Mouse (Mus musculus) liver, embryonic 14.5 days (tissue): ENCODE data around the gene Mif4gd. TPM values are rescaled to one million over a fixed set of nuclear protein-coding genes. Genes with fewer than 3 reads are reported as not detected.

Experiments used
- ATAC-seq: fragments of 200-750 bp; cut with Nextera tagmentation; 2 replicates; pipeline ENCODE4 v1.8.0; 2017; ENCODE audit warnings: moderate number of reproducible peaks, mild to moderate bottlenecking, moderate library complexity; ENCODE audit not compliant: insufficient read depth
- DNase-seq, 3 experiments: peaks; one replicate each; pipeline ENCODE4 v3.0.0-alpha.2; 2012 to 2013; ENCODE audit warnings: low read depth in 3 of 3, low spot score in 3 of 3
- H3K27ac ChIP-seq: fragments of 300-500 bp; sonication (generic); 2 replicates; pipeline ENCODE4 v1.5.1; 2014; ENCODE audit warnings: moderate library complexity, mild to moderate bottlenecking, control low read depth, inconsistent platforms
- H3K27me3 ChIP-seq: fragments of 300-500 bp; sonication (generic); 2 replicates; pipeline ENCODE4 v1.6.1; 2014; ENCODE audit warnings: mild to moderate bottlenecking, low read length, moderate library complexity; ENCODE audit not compliant: control insufficient read depth, insufficient read depth
- H3K36me3 ChIP-seq: fragments of 300-500 bp; sonication (generic); replicated peaks from 2 replicates; pipeline ENCODE4 v1.6.1; 2014; ENCODE audit warnings: low read depth; ENCODE audit not compliant: control insufficient read depth, insufficient read depth
- H3K4me1 ChIP-seq, 2 experiments: fragments of 200-500 bp in 1 of 2; fragments of 300-500 bp in 1 of 2; sonication (generic) in 1 of 2; replicated peaks; 2 replicates each; pipeline ENCODE4 v1.6.1; 2012 to 2014; ENCODE audit warnings: antibody characterized with exemption in 1 of 2, inconsistent platforms in 1 of 2, low read length in 1 of 2; ENCODE audit not compliant: control insufficient read depth in 2 of 2, insufficient read depth in 2 of 2
- H3K4me2 ChIP-seq: fragments of 300-500 bp; sonication (generic); 2 replicates; pipeline ENCODE4 v1.6.1; 2014; ENCODE audit warnings: low read depth, mild to moderate bottlenecking, control low read depth, moderate library complexity
- H3K4me3 ChIP-seq, 2 experiments: fragments of 200-500 bp in 1 of 2; fragments of 300-500 bp in 1 of 2; sonication (generic) in 1 of 2; 2 replicates each; pipeline ENCODE4 v1.5.1; 2012 to 2014; ENCODE audit warnings: low read depth in 2 of 2, low read length in 2 of 2, mild to moderate bottlenecking in 2 of 2, control low read depth in 1 of 2, inconsistent platforms in 1 of 2, moderate library complexity in 1 of 2; ENCODE audit not compliant: insufficient read depth in 1 of 2
- H3K9ac ChIP-seq: fragments of 300-500 bp; sonication (generic); replicated peaks from 2 replicates; pipeline ENCODE4 v1.6.1; 2014; ENCODE audit warnings: mild to moderate bottlenecking, control low read depth, moderate library complexity
- H3K9me3 ChIP-seq: fragments of 300-500 bp; sonication (generic); 2 replicates; pipeline ENCODE4 v1.6.1; 2016; ENCODE audit warnings: low read length, mixed read lengths; ENCODE audit not compliant: control insufficient read depth
- CTCF ChIP-seq: IDR thresholded peaks from 2 replicates; pipeline ENCODE4 v1.5.1; 2016; ENCODE audit warnings: antibody characterized with exemption, low read depth, control low read depth
- EP300 ChIP-seq: IDR thresholded peaks from 2 replicates; pipeline ENCODE4 v1.6.1; 2016; ENCODE audit warnings: antibody characterized with exemption, low read depth
- WGBS: fragments of 180-500 bp; shearing (Covaris S2); extraction: QIAGEN DNeasy Blood & Tissue Kit; methylation state at CpG from one replicate; pipeline ENCODE4 v1.1.7; 2014; ENCODE audit not compliant: insufficient replicate concordance; 5-methylcytosine and 5-hydroxymethylcytosine counted together
- polyA plus RNA-seq, 2 experiments: library from polyadenylated mRNA; depleted of rRNA in 1 of 2; stranded (reverse) in 1 of 2; unstranded in 1 of 2; fragments of >200 nt; fragmentation: Nextera tagmentation in 1 of 2; extraction: Ambion mirVana in 1 of 2; gene quantifications; 2 replicates each; pipeline versions ENCODE4 v1.2.1 to v1.2.3; 2012 to 2014

Mif4gd gene
- polyA plus RNA-seq, 2 experiments, result 25.6 TPM

- no peaks in the 10 kb centered on the region for H3K27me3 ChIP-seq
- H3K36me3 ChIP-seq, result no peaks in the 10 kb centered on the region
- WGBS, result 78% methylated on average over 15 of the region's 15 CpGs
- DNase-seq, result no peak
- no peak overlapping the region for H3K27ac ChIP-seq
- no peak for TF ChIP-seq CTCF
- no peak for TF ChIP-seq EP300
- no peak overlapping the region for H3K9ac ChIP-seq
- ATAC-seq, result no peak
- H3K4me1 ChIP-seq, result peaks cover 8 to 12% of the 10 kb centered on the region in 2 experiments
- no peaks in the 10 kb centered on the region for H3K9me3 ChIP-seq
- H3K4me2 ChIP-seq, result no peak overlapping the region
- no peak overlapping the region for H3K4me3 ChIP-seq
These were observed 2.5 kb upstream of the Mif4gd start for GRCm38 (mm10) chr11:115615108-115615825.

GRCm38 (mm10) chr11:115614346-115615107, 1.8 kb upstream of the Mif4gd start:
- Histone ChIP-seq H3K9ac (no peak overlapping the region), H3K4me2 (no peak overlapping the region), H3K27ac (no peak overlapping the region), H3K36me3 (peaks cover 2% of the 10 kb centered on the region), H3K27me3 (no peaks in the 10 kb centered on the region), H3K9me3 (no peaks in the 10 kb centered on the region), H3K4me3 (no peak overlapping the region), H3K4me1 (peaks cover 8 to 12% of the 10 kb centered on the region in 2 experiments)
- DNase-seq, result no peak
- WGBS, result 75% methylated on average over 10 of the region's 10 CpGs
- TF ChIP-seq CTCF (no peak), EP300 (no peak)
- no peak for ATAC-seq

GRCm38 (mm10) chr11:115613138-115613945, 573 bp upstream of the Mif4gd start:
- TF ChIP-seq EP300 (no peak), CTCF (no peak)
- Histone ChIP-seq H3K27me3 (no peaks in the 10 kb centered on the region), H3K4me3 (peak overlapping the region; percentile 72 to 75), H3K36me3 (peaks cover 13% of the 10 kb centered on the region), H3K4me1 (peaks cover 8 to 12% of the 10 kb centered on the region in 2 experiments), H3K27ac (peak overlapping the region; percentile 92), H3K9ac (peak overlapping the region; percentile 81), H3K4me2 (peak overlapping the region; percentile 90), H3K9me3 (no peaks in the 10 kb centered on the region)
- ATAC-seq, result peak; percentile 39
- no peak for DNase-seq
- WGBS, result 0% methylated on average over 16 of the region's 16 CpGs

GRCm38 (mm10) chr11:115612059-115612409, 735 bp downstream of the Mif4gd start:
- Histone ChIP-seq H3K9ac (peak overlapping the region; percentile 81), H3K27ac (peak overlapping the region; percentile 53), H3K36me3 (peaks cover 23% of the 10 kb centered on the region), H3K4me1 (peaks cover 8 to 12% of the 10 kb centered on the region in 2 experiments), H3K9me3 (no peaks in the 10 kb centered on the region), H3K4me3 (peak overlapping the region; percentile 75 to 82), H3K4me2 (peak overlapping the region; percentile 90), H3K27me3 (no peaks in the 10 kb centered on the region)
- DNase-seq (peak in 1 of 3 experiments; percentile 31), ATAC-seq (peak; percentile 27; the same call in 1 of the 2 replicates)
- TF ChIP-seq CTCF, result 0 out of 2 replicates have a peak, but pooled peaks have one; percentile 16
- TF ChIP-seq EP300, result no peak
- 1% methylated on average over 13 of the region's 13 CpGs for WGBS
